Mouse (Mus musculus) bone marrow, adult 2 months (tissue): ENCODE measurements around the gene Edem1.

Experiments used
- CTCF ChIP-seq: fragments of 200-500 bp; IDR thresholded peaks from 2 replicates; pipeline ENCODE4 v1.5.1; 2011; ENCODE audit warnings: low read length, control low read depth; ENCODE audit not compliant: control insufficient read depth, insufficient read depth
- POLR2A ChIP-seq: fragments of 200-500 bp; IDR thresholded peaks from 2 replicates; pipeline ENCODE4 v1.6.1; 2011; ENCODE audit warnings: low read depth, mild to moderate bottlenecking, control low read depth, low read length, borderline replicate concordance; ENCODE audit not compliant: control insufficient read depth

GRCm38 (mm10) chr6:108852986-108853385, 24.5 kb downstream of the Edem1 start:
- TF ChIP-seq CTCF (no peak), POLR2A (no peak)
